Mouse (Mus musculus) thymus, adult 2 months (tissue): Measurements from ENCODE around the gene Smc4.

ENCODE experiments used
- CTCF ChIP-seq: fragments of 200-500 bp; IDR thresholded peaks from 2 replicates; pipeline ENCODE4 v1.5.1; 2012; ENCODE audit warnings: mild to moderate bottlenecking, control low read depth, low read length, moderate library complexity, borderline replicate concordance; ENCODE audit not compliant: control insufficient read depth, poor library complexity, insufficient read depth; ENCODE audit errors: extremely low read depth
- POLR2A ChIP-seq: fragments of 200-500 bp; IDR thresholded peaks from 2 replicates; pipeline ENCODE4 v1.6.1; 2012; ENCODE audit warnings: mild to moderate bottlenecking, low read length, control low read depth, moderate library complexity; ENCODE audit not compliant: control insufficient read depth, poor library complexity, insufficient read depth; ENCODE audit errors: extremely low read depth

DNA sequence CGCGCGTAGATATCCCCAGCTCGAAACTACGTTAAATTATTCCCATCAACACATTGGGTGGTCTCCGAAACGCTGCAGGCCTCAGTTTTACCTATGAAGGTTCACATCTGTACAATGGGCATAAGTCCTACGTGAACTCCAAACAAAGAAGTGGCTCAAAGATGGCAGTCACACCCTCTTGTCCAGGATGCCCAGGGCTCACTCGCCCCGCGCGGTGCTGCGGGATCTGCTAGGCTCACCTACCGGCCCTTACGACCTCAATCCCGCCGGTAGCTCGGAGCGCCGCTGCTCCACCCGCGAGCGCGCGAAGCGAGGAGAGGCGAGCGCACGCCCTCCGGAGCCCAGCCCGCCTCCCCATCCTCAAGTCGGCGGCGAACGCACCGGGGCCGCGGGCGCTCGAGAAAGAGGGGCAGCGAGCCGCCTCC is 39.6 kb downstream of the Smc4 start:
- peak; percentile 32; the same call in 1 of the 2 replicates for TF ChIP-seq CTCF
- TF ChIP-seq POLR2A, result no peak
